Mouse (Mus musculus): ENCODE data around the gene Scd1. TPM values are rescaled to one million over a fixed set of nuclear protein-coding genes. Genes with fewer than 3 reads are reported as not detected.
A peak's percentile ranks its signal among the peaks of the same experiment; 100 is the strongest.

The Scd1 gene
- polyA plus RNA-seq, 1 experiment from 2014 or later: 2.8 TPM

DNA sequence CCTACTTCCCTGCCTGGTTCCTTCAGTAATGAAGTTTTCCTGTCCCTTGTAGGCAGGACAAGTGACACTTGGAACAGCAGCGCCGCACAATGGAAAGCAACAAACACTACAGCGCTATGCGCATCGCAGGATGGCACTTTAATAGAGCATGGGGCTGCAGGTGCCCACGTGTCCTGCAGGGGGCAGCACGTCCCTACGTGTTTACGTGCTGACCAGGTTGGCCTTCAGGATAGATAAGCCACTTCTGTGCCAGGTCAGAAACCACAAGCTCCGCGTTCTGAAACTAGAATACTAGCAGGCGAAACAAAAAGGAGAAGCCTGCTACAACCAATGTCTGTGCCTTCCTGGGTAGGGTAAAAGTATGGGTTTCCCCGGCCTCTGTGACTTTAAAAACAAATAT is 44.1 kb downstream of the Scd1 start:
- no peak overlapping the region for H3K4me3 ChIP-seq (ENCODE audit: low read depth, low read length)
- peak; percentile 40; the same call in 1 of the 2 replicates for ATAC-seq
- 21% methylated on average over 13 of the region's 13 CpGs for WGBS
- no peak overlapping the region for H3K9ac ChIP-seq (ENCODE audit: low read length)
- no peak overlapping the region for H3K4me2 ChIP-seq (ENCODE audit: low read length)
- H3K9me3 ChIP-seq (replicated peaks; ENCODE audit: control insufficient read depth, low read length): no peaks in the 10 kb centered on the region
- H3K27me3 ChIP-seq (replicated peaks; ENCODE audit: control insufficient read depth, insufficient read depth, low read length): no peaks in the 10 kb centered on the region
- no peaks in the 10 kb centered on the region for H3K4me1 ChIP-seq (ENCODE audit: control insufficient read depth, insufficient read depth, low read length)
- no peak overlapping the region for H3K27ac ChIP-seq (ENCODE audit: low read depth, low read length)
- peak; percentile 69 for DNase-seq (ENCODE audit: low spot score)
- no peaks in the 10 kb centered on the region for H3K36me3 ChIP-seq (ENCODE audit: control insufficient read depth, insufficient read depth, low read length)

DNA sequence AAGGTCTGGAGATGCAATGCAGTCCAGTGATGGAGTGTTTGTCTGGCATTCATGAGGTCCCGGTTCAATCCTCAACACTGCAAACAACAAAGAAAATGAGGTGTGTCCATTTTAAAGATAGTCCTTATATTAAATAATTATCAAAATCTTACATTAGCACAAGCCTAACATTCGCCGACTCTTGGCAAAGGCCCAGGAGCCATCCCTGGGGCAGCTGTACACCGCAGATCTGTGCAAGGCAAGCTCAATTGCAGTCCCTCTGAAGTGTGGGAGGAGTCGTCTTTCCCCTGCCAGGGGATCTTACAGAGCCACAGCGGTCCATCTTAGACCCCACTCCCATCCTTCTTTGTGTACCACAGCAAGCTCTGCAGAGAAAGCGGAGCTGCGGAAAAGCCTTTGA is 49.0 kb downstream of the Scd1 start:
- Histone ChIP-seq H3K9me3 (replicated peaks; ENCODE audit: control insufficient read depth, low read length) (no peaks in the 10 kb centered on the region), H3K36me3 (ENCODE audit: control insufficient read depth, insufficient read depth, low read length) (no peaks in the 10 kb centered on the region), H3K4me1 (ENCODE audit: control insufficient read depth, insufficient read depth, low read length) (no peaks in the 10 kb centered on the region), H3K27ac (ENCODE audit: low read depth, low read length) (no peak overlapping the region), H3K27me3 (replicated peaks; ENCODE audit: control insufficient read depth, insufficient read depth, low read length) (no peaks in the 10 kb centered on the region), H3K4me3 (ENCODE audit: low read depth, low read length) (no peak overlapping the region), H3K4me2 (ENCODE audit: low read length) (no peak overlapping the region), H3K9ac (ENCODE audit: low read length) (no peak overlapping the region)
- ATAC-seq (no peak), DNase-seq (ENCODE audit: low spot score) (peak; percentile 32)
- WGBS: 38% methylated on average over 8 of the region's 8 CpGs

DNA sequence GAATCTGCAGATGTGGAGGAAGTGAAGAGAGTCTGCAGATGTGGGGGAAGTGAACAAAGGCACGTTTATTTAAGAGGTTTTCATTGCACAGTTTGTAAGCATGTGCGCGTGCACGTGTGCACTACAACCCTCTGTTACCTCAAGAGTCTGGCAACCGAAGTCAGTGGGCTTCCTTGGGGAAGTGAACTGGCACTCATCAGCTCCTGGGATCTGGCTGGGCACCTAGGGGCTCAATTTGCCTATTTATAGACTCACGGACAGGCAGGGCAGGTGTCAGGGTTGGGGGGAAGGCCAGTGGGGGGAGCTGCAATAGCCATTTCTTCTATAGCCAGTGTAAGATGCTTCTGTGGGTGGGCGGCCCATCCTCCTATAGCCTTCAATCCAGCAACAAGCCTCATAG is 55.9 kb downstream of the Scd1 start:
- Histone ChIP-seq H3K9ac (ENCODE audit: low read length) (no peak overlapping the region), H3K4me3 (ENCODE audit: low read depth, low read length) (no peak overlapping the region)

GRCm38 (mm10) chr19:44349689-44350088 is 58.0 kb downstream of the Scd1 start:
- WGBS: 90% methylated on average over 8 of the region's 8 CpGs
- no peak for ATAC-seq
- H3K36me3 ChIP-seq (ENCODE audit: control insufficient read depth, insufficient read depth, low read length): no peaks in the 10 kb centered on the region

More for the DNA sequence above, 55.9 kb downstream of the Scd1 start:
- ATAC-seq (no peak), DNase-seq (ENCODE audit: low spot score) (no peak)
- Histone ChIP-seq H3K4me1 (ENCODE audit: control insufficient read depth, insufficient read depth, low read length) (no peaks in the 10 kb centered on the region), H3K36me3 (ENCODE audit: control insufficient read depth, insufficient read depth, low read length) (no peaks in the 10 kb centered on the region), H3K9me3 (replicated peaks; ENCODE audit: control insufficient read depth, low read length) (no peaks in the 10 kb centered on the region), H3K4me2 (ENCODE audit: low read length) (no peak overlapping the region), H3K27me3 (replicated peaks; ENCODE audit: control insufficient read depth, insufficient read depth, low read length) (no peaks in the 10 kb centered on the region), H3K27ac (ENCODE audit: low read depth, low read length) (no peak overlapping the region)
- WGBS: 81% methylated on average over 7 of the region's 7 CpGs

More at GRCm38 (mm10) chr19:44349689-44350088, 58.0 kb downstream of the Scd1 start:
- H3K4me1 ChIP-seq (ENCODE audit: control insufficient read depth, insufficient read depth, low read length): no peaks in the 10 kb centered on the region
- H3K4me2 ChIP-seq (ENCODE audit: low read length): no peak overlapping the region
- no peak for DNase-seq (ENCODE audit: low spot score)
- H3K27me3 ChIP-seq (replicated peaks; ENCODE audit: control insufficient read depth, insufficient read depth, low read length): no peaks in the 10 kb centered on the region
- H3K4me3 ChIP-seq (ENCODE audit: low read depth, low read length): no peak overlapping the region
- H3K9ac ChIP-seq (ENCODE audit: low read length): no peak overlapping the region
- no peaks in the 10 kb centered on the region for H3K9me3 ChIP-seq (replicated peaks; ENCODE audit: control insufficient read depth, low read length)
- no peak overlapping the region for H3K27ac ChIP-seq (ENCODE audit: low read depth, low read length)

Other genes with a start within 250 kb of the Scd1 start
- gene Pkd2l1, start 215.4 kb downstream of the Scd1 start, polyA plus RNA-seq (2014; fragmentation: Nextera tagmentation; extraction: Ambion mirVana): 0.15 TPM in 2 replicates
- 2.0 and 2.1 TPM in 2 replicates for gene Scd3, start 204.6 kb downstream of the Scd1 start, polyA plus RNA-seq (2014; fragmentation: Nextera tagmentation; extraction: Ambion mirVana)
- gene Scd2, start 114.2 kb downstream of the Scd1 start, polyA plus RNA-seq (2014; fragmentation: Nextera tagmentation; extraction: Ambion mirVana): 220 and 266 TPM in 2 replicates
- gene Scd4, start 74.8 kb downstream of the Scd1 start, polyA plus RNA-seq (2014; fragmentation: Nextera tagmentation; extraction: Ambion mirVana): 0.10 and 0.42 TPM in 2 replicates
- gene Wnt8b, start 85.6 kb upstream of the Scd1 start, polyA plus RNA-seq (2014; fragmentation: Nextera tagmentation; extraction: Ambion mirVana): 3.3 and 4.0 TPM in 2 replicates
- gene Sec31b, start 138.0 kb upstream of the Scd1 start, polyA plus RNA-seq (2014; fragmentation: Nextera tagmentation; extraction: Ambion mirVana): 0.10 and 0.17 TPM in 2 replicates
- not detected in 2 replicates for gene Gm20538, start 145.0 kb upstream of the Scd1 start, polyA plus RNA-seq (2014; fragmentation: Nextera tagmentation; extraction: Ambion mirVana)
- gene Ndufb8, start 147.6 kb upstream of the Scd1 start, polyA plus RNA-seq (2014; fragmentation: Nextera tagmentation; extraction: Ambion mirVana): 509 and 616 TPM in 2 replicates
- 16.1 and 21.1 TPM in 2 replicates for gene Hif1an, start 155.0 kb upstream of the Scd1 start, polyA plus RNA-seq (2014; fragmentation: Nextera tagmentation; extraction: Ambion mirVana)

Measured in forebrain, embryonic 14.5 days (tissue).